7 mouse cellular contexts compared by ENCODE assay signal in genomic region chr11:115766356-115766943, GRCm38 (mm10). TPM values are rescaled to one million over a fixed set of nuclear protein-coding genes. Genes with fewer than 3 reads are reported as not detected.
DNase-seq lines count a peak whose midpoint lies in the region; ATAC-seq and TF ChIP-seq lines count a peak whose summit lies in the region.

No protein-coding gene starts in this region.

- WGBS in embryonic facial prominence, embryonic 10.5 days = 55% methylated on average over 13 of the region's 13 CpGs
- WGBS in limb, embryonic 10.5 days = 52% methylated on average over 13 of the region's 13 CpGs
- WGBS in midbrain, embryonic 15.5 days = 28% methylated on average over 13 of the region's 13 CpGs

- DNase-seq in G1E (ENCODE audit: low spot score) = no peak
- no peak for DNase-seq in embryonic facial prominence, embryonic 10.5 days (ENCODE audit: low spot score)
- DNase-seq in heart, postnatal 10 days = peak; percentile 69 to 75
- peak; percentile 41 for DNase-seq in limb, embryonic 10.5 days (ENCODE audit: low spot score)
- DNase-seq in adrenal gland, postnatal 10 days = no peak
- no peak for DNase-seq in thymus, postnatal 36 days

- no peaks in the 10 kb centered on the region for H3K27me3 ChIP-seq in G1E (ENCODE audit: insufficient read depth, low read length)
- H3K27me3 ChIP-seq in embryonic facial prominence, embryonic 10.5 days (replicated peaks; ENCODE audit: low read depth, poor library complexity, severe bottlenecking) = no peaks in the 10 kb centered on the region
- no peaks in the 10 kb centered on the region for H3K27me3 ChIP-seq in limb, embryonic 10.5 days (ENCODE audit: low read depth, poor library complexity, severe bottlenecking)
- no peaks in the 10 kb centered on the region for H3K27me3 ChIP-seq in midbrain, embryonic 15.5 days (replicated peaks)

- no peak for ATAC-seq in G1E (ENCODE audit: extremely low read depth, insufficient number of reproducible peaks, low FRiP score, poor library complexity, severe bottlenecking)
- ATAC-seq in midbrain, embryonic 15.5 days (replicated peaks) = no peak

- TF ChIP-seq CTCF in G1E (IDR thresholded peaks at IDR 0.05; ENCODE audit: low read depth, low read length) = no peak

- peak overlapping the region; percentile 99 for H3K27ac ChIP-seq in embryonic facial prominence, embryonic 10.5 days (replicated peaks)
- peak overlapping the region; percentile 98 for H3K27ac ChIP-seq in limb, embryonic 10.5 days
- peak overlapping the region; percentile 88 for H3K27ac ChIP-seq in midbrain, embryonic 15.5 days

- H3K4me2 ChIP-seq in midbrain, embryonic 15.5 days = peak overlapping the region; percentile 61

- peaks cover 22% of the 10 kb centered on the region for H3K4me1 ChIP-seq in G1E (ENCODE audit: insufficient read depth, low read depth, low read length)
- H3K4me1 ChIP-seq in embryonic facial prominence, embryonic 10.5 days = peaks cover 28% of the 10 kb centered on the region
- H3K4me1 ChIP-seq in limb, embryonic 10.5 days = peaks cover 21% of the 10 kb centered on the region
- peaks cover 31% of the 10 kb centered on the region for H3K4me1 ChIP-seq in midbrain, embryonic 15.5 days

- intact Hi-C loops in heart, postnatal 10 days (cut with DNase I) = loop anchor here (5.0 kb wide), 1 partner anchor 44 kb away; no protein-coding TSS in a partner anchor

- H3K36me3 ChIP-seq in G1E (replicated peaks) = peaks cover 22% of the 10 kb centered on the region
- peaks cover 11% of the 10 kb centered on the region for H3K36me3 ChIP-seq in embryonic facial prominence, embryonic 10.5 days (replicated peaks)
- H3K36me3 ChIP-seq in limb, embryonic 10.5 days = peaks cover 17% of the 10 kb centered on the region
- H3K36me3 ChIP-seq in midbrain, embryonic 15.5 days (replicated peaks) = no peaks in the 10 kb centered on the region

- H3K9me3 ChIP-seq in G1E (replicated peaks) = no peaks in the 10 kb centered on the region
- no peaks in the 10 kb centered on the region for H3K9me3 ChIP-seq in embryonic facial prominence, embryonic 10.5 days
- H3K9me3 ChIP-seq in limb, embryonic 10.5 days (replicated peaks) = no peaks in the 10 kb centered on the region
- no peaks in the 10 kb centered on the region for H3K9me3 ChIP-seq in midbrain, embryonic 15.5 days

- H3K4me3 ChIP-seq in G1E (ENCODE audit: low read depth, low read length) = peak overlapping the region; percentile 84; the same call in 1 of the 2 replicates
- H3K4me3 ChIP-seq in embryonic facial prominence, embryonic 10.5 days = peak overlapping the region; percentile 88
- peak overlapping the region; percentile 87 for H3K4me3 ChIP-seq in limb, embryonic 10.5 days
- H3K4me3 ChIP-seq in midbrain, embryonic 15.5 days = peak overlapping the region; percentile 90

- H3K9ac ChIP-seq in midbrain, embryonic 15.5 days = peak overlapping the region; percentile 95

RNA-seq across cellular contexts. Expression of gene Tmem94, which starts 1.2 kb away (rescaled TPM):
- total RNA-seq in G1E (2014; fragmentation: Nextera tagmentation) (35.9 and 67.9 TPM in 2 replicates), G1E (2017) (8.2 and 18.1 TPM in 2 replicates)
- 53.1 and 54.9 TPM in 2 replicates for polyA plus RNA-seq in G1E (2012)
- 34.6 and 38.9 TPM in 2 replicates for polyA plus RNA-seq in embryonic facial prominence, embryonic 10.5 days (2016; fragmentation: Nextera tagmentation; extraction: Ambion mirVana)
- total RNA-seq in heart, postnatal 10 days (2021) = 100 to 1,000 TPM; 106 to 116 TPM
- polyA plus RNA-seq in limb, embryonic 10.5 days (2016; fragmentation: Nextera tagmentation; extraction: Ambion mirVana) = 30.6 and 37.7 TPM in 2 replicates
- 28.4 and 31.0 TPM in 2 replicates for polyA plus RNA-seq in midbrain, embryonic 15.5 days (2015; fragmentation: Nextera tagmentation; extraction: Ambion mirVana)
- 10 to 100 TPM; 62.0 to 79.6 TPM for total RNA-seq in adrenal gland, postnatal 10 days (2021)

RNA-seq across cellular contexts. Expression of gene Caskin2, which starts 47.0 kb away (rescaled TPM):
- total RNA-seq in G1E (2014; fragmentation: Nextera tagmentation) (not detected in 2 replicates), G1E (2017) (0.17 and 0.33 TPM in 2 replicates)
- 0.02 and 0.04 TPM in 2 replicates for polyA plus RNA-seq in G1E (2012)
- polyA plus RNA-seq in embryonic facial prominence, embryonic 10.5 days (2016; fragmentation: Nextera tagmentation; extraction: Ambion mirVana) = 20.3 and 20.4 TPM in 2 replicates
- 10 to 100 TPM; 59.4 to 60.9 TPM for total RNA-seq in heart, postnatal 10 days (2021)
- 18.1 and 18.9 TPM in 2 replicates for polyA plus RNA-seq in limb, embryonic 10.5 days (2016; fragmentation: Nextera tagmentation; extraction: Ambion mirVana)
- polyA plus RNA-seq in midbrain, embryonic 15.5 days (2015; fragmentation: Nextera tagmentation; extraction: Ambion mirVana) = 9.4 and 11.1 TPM in 2 replicates
- 10 to 100 TPM; 43.3 to 47.0 TPM for total RNA-seq in adrenal gland, postnatal 10 days (2021)

RNA-seq across cellular contexts. Expression of gene Tsen54, which starts 48.1 kb away (rescaled TPM):
- total RNA-seq in G1E (2014; fragmentation: Nextera tagmentation) (6.2 and 6.6 TPM in 2 replicates), G1E (2017) (16.8 and 18.7 TPM in 2 replicates)
- 33.0 and 37.5 TPM in 2 replicates for polyA plus RNA-seq in G1E (2012)
- polyA plus RNA-seq in embryonic facial prominence, embryonic 10.5 days (2016; fragmentation: Nextera tagmentation; extraction: Ambion mirVana) = 40.3 and 40.6 TPM in 2 replicates
- total RNA-seq in heart, postnatal 10 days (2021) = 10 to 100 TPM; 10.5 to 15.0 TPM
- 42.5 and 48.8 TPM in 2 replicates for polyA plus RNA-seq in limb, embryonic 10.5 days (2016; fragmentation: Nextera tagmentation; extraction: Ambion mirVana)
- 24.8 and 27.9 TPM in 2 replicates for polyA plus RNA-seq in midbrain, embryonic 15.5 days (2015; fragmentation: Nextera tagmentation; extraction: Ambion mirVana)
- total RNA-seq in adrenal gland, postnatal 10 days (2021) = 10 to 100 TPM; 13.8 to 19.4 TPM

RNA-seq across cellular contexts. Expression of gene Llgl2, which starts 57.4 kb away (rescaled TPM):
- 9.3 and 10.2 TPM in 2 replicates for total RNA-seq in G1E (2014; fragmentation: Nextera tagmentation)
- 8.0 and 10.5 TPM in 2 replicates for total RNA-seq in G1E (2017)
- polyA plus RNA-seq in G1E (2012) = 18.1 and 22.5 TPM in 2 replicates
- polyA plus RNA-seq in embryonic facial prominence, embryonic 10.5 days (2016; fragmentation: Nextera tagmentation; extraction: Ambion mirVana) = 15.3 and 15.5 TPM in 2 replicates
- 10 to 100 TPM; 17.9 to 18.2 TPM for total RNA-seq in heart, postnatal 10 days (2021)
- polyA plus RNA-seq in limb, embryonic 10.5 days (2016; fragmentation: Nextera tagmentation; extraction: Ambion mirVana) = 11.2 and 12.3 TPM in 2 replicates
- 0.84 and 1.0 TPM in 2 replicates for polyA plus RNA-seq in midbrain, embryonic 15.5 days (2015; fragmentation: Nextera tagmentation; extraction: Ambion mirVana)
- 10 to 100 TPM; 12.7 to 14.0 TPM for total RNA-seq in adrenal gland, postnatal 10 days (2021)

RNA-seq across cellular contexts. Expression of gene Grb2, which starts 58.1 kb away (rescaled TPM):
- total RNA-seq in G1E (2014; fragmentation: Nextera tagmentation) (224 and 234 TPM in 2 replicates), G1E (2017) (58.3 and 119 TPM in 2 replicates)
- polyA plus RNA-seq in G1E (2012) = 209 and 240 TPM in 2 replicates
- 73.5 and 76.0 TPM in 2 replicates for polyA plus RNA-seq in embryonic facial prominence, embryonic 10.5 days (2016; fragmentation: Nextera tagmentation; extraction: Ambion mirVana)
- total RNA-seq in heart, postnatal 10 days (2021) = 100 to 1,000 TPM; 122 to 144 TPM
- polyA plus RNA-seq in limb, embryonic 10.5 days (2016; fragmentation: Nextera tagmentation; extraction: Ambion mirVana) = 77.2 and 87.8 TPM in 2 replicates
- 173 and 176 TPM in 2 replicates for polyA plus RNA-seq in midbrain, embryonic 15.5 days (2015; fragmentation: Nextera tagmentation; extraction: Ambion mirVana)
- 100 to 1,000 TPM in 1 of 2 experiments, 10 to 100 TPM in 1; 99.1 to 104 TPM for total RNA-seq in adrenal gland, postnatal 10 days (2021)

Comparison
In these comparisons a context has a peak if more than half of its experiments do, and no peak if none do; other contexts are left out.
1. DNase-seq: peak in heart, postnatal 10 days (2 of 2) and limb, embryonic 10.5 days (single experiment); none in G1E (single experiment), embryonic facial prominence, embryonic 10.5 days (single experiment), adrenal gland, postnatal 10 days (single experiment) and thymus, postnatal 36 days (0 of 2).
2. Peak in every context shown above with its lines, with median percentiles within 50 percentile points of each other: H3K4me3 ChIP-seq and H3K27ac ChIP-seq.